Mouse (Mus musculus): Measurements from ENCODE around the gene Camkmt.

GRCm38 (mm10) chr17:85103310-85103709 lies 13.0 kb downstream of the Camkmt start:
- no peak for TF ChIP-seq CTCF (IDR thresholded peaks at IDR 0.05; ENCODE audit: extremely low read depth, insufficient read length, insufficient replicate concordance, low read depth, low read length)
- no peak for TF ChIP-seq POLR2A (IDR thresholded peaks at IDR 0.05; ENCODE audit: low read depth, low read length)

Measured in small intestine, adult 2 months (tissue).